In the genomic region with DNA sequence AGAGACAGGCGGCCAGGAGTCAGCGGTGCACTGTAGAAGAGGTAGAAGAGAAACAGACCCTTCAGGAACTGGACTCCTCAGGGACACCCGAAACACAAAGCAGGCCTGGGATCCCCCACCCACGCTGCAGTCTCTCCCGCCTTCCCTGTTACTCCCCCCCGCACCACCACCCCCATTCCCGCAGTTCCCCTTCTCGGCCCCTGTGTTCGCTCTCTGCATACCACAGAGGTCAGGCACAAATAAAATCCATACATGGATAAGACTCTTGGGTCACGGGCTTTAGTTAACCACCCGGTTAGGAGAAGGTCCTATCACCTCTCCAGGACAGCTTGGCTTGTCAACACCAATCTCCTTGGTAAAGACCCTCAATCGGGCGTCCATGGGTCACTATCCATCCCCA, we compare ENCODE assay signal across 11 mouse cellular contexts. TPM values are rescaled to one million over a fixed set of nuclear protein-coding genes. Genes with fewer than 3 reads are reported as not detected.
DNase-seq lines count a peak whose midpoint lies in the region; ATAC-seq and TF ChIP-seq lines count a peak whose summit lies in the region.
"Had no signal": no experiment of that assay in that cellular context is flagged by ENCODE, and none has a peak within 500 bp of the region (broad histone marks: within the 10 kb centered on the region; RNA-seq: fewer than 3 reads in every experiment).

No protein-coding gene starts in this region.

- WGBS in heart, embryonic 13.5 days, result 6% methylated on average over 13 of the region's 13 CpGs
- WGBS in embryonic facial prominence, embryonic 10.5 days, result 2% methylated on average over 13 of the region's 13 CpGs
- WGBS in hindbrain, embryonic 16.5 days, result 17% methylated on average over 13 of the region's 13 CpGs
- WGBS in midbrain, embryonic 12.5 days, result 3% methylated on average over 13 of the region's 13 CpGs

- no peaks in the 10 kb centered on the region for H3K27me3 ChIP-seq in heart, embryonic 13.5 days (replicated peaks)
- H3K27me3 ChIP-seq in embryonic facial prominence, embryonic 10.5 days (replicated peaks; ENCODE audit: low read depth, poor library complexity, severe bottlenecking), result no peaks in the 10 kb centered on the region
- H3K27me3 ChIP-seq in hindbrain, embryonic 16.5 days (replicated peaks; ENCODE audit: control insufficient read depth, insufficient read depth, low read length), result no peaks in the 10 kb centered on the region
- peaks cover 20% of the 10 kb centered on the region for H3K27me3 ChIP-seq in midbrain, embryonic 12.5 days

- H3K36me3 ChIP-seq in heart, embryonic 13.5 days, result no peaks in the 10 kb centered on the region
- H3K36me3 ChIP-seq in embryonic facial prominence, embryonic 10.5 days (replicated peaks), result no peaks in the 10 kb centered on the region
- no peaks in the 10 kb centered on the region for H3K36me3 ChIP-seq in hindbrain, embryonic 16.5 days (ENCODE audit: control insufficient read depth, insufficient read depth, low read length)
- H3K36me3 ChIP-seq in midbrain, embryonic 12.5 days, result no peaks in the 10 kb centered on the region

- DNase-seq in heart, adult 9 months (ENCODE audit: low spot score in 2 of 2), result no peak
- DNase-seq in embryonic facial prominence, embryonic 10.5 days (ENCODE audit: low spot score), result peak; percentile 85
- DNase-seq in left cerebral cortex, adult 2 months (ENCODE audit: extremely low spot score in 1 of 2, low spot score in 2 of 2), result no peak
- no peak for DNase-seq in cerebellum, postnatal 14 days
- DNase-seq in left cerebral cortex, postnatal 25 days (ENCODE audit: low spot score in 2 of 2), result no peak
- DNase-seq: adrenal gland, postnatal 36 days; right cerebral cortex, adult 18-20 months had no signal

- no peaks in the 10 kb centered on the region for H3K9me3 ChIP-seq in heart, embryonic 13.5 days
- no peaks in the 10 kb centered on the region for H3K9me3 ChIP-seq in embryonic facial prominence, embryonic 10.5 days
- no peaks in the 10 kb centered on the region for H3K9me3 ChIP-seq in hindbrain, embryonic 16.5 days (ENCODE audit: control insufficient read depth, low read length)
- no peaks in the 10 kb centered on the region for H3K9me3 ChIP-seq in midbrain, embryonic 12.5 days

- intact Hi-C loops in left cerebral cortex, adult 2 months (cut with DNase I), result no loop called here
- intact Hi-C loops in left cerebral cortex, postnatal 25 days (cut with DNase I), result no loop called here

- peak overlapping the region; percentile 79 for H3K9ac ChIP-seq in heart, embryonic 13.5 days
- H3K9ac ChIP-seq in hindbrain, embryonic 16.5 days (ENCODE audit: low read depth, low read length), result 0 out of 2 replicates have a peak overlapping the region, but pooled peaks have one; percentile 1
- H3K9ac ChIP-seq in midbrain, embryonic 12.5 days (replicated peaks), result peak overlapping the region; percentile 43; the same call in 1 of the 2 replicates

- peak overlapping the region; percentile 97 for H3K27ac ChIP-seq in heart, embryonic 13.5 days (replicated peaks)
- H3K27ac ChIP-seq in embryonic facial prominence, embryonic 10.5 days (replicated peaks), result peak overlapping the region; percentile 91
- H3K27ac ChIP-seq in hindbrain, embryonic 16.5 days (ENCODE audit: low read depth, low read length), result no peak overlapping the region
- peak overlapping the region; percentile 63 for H3K27ac ChIP-seq in midbrain, embryonic 12.5 days (replicated peaks)
- H3K27ac ChIP-seq in left cerebral cortex, adult 2 months, result no peak overlapping the region

- H3K4me1 ChIP-seq in heart, embryonic 13.5 days, result peaks cover 77% of the 10 kb centered on the region
- H3K4me1 ChIP-seq in embryonic facial prominence, embryonic 10.5 days, result peaks cover 94% of the 10 kb centered on the region
- H3K4me1 ChIP-seq in hindbrain, embryonic 16.5 days (ENCODE audit: control insufficient read depth, insufficient read depth, low read depth, low read length), result peaks cover 31% of the 10 kb centered on the region
- H3K4me1 ChIP-seq in midbrain, embryonic 12.5 days, result peaks cover 60% of the 10 kb centered on the region

- peak overlapping the region; percentile 47 for H3K4me3 ChIP-seq in heart, embryonic 13.5 days
- peak overlapping the region; percentile 51 for H3K4me3 ChIP-seq in embryonic facial prominence, embryonic 10.5 days
- H3K4me3 ChIP-seq in hindbrain, embryonic 16.5 days (ENCODE audit: low read length), result no peak overlapping the region; the same call in 1 of the 2 replicates
- H3K4me3 ChIP-seq in midbrain, embryonic 12.5 days, result peak overlapping the region; percentile 30
- no peak overlapping the region for H3K4me3 ChIP-seq in left cerebral cortex, adult 2 months
- H3K4me3 ChIP-seq: erythroblast, embryonic 14.5 days had no signal

- H3K4me2 ChIP-seq in heart, embryonic 13.5 days, result peak overlapping the region; percentile 71
- H3K4me2 ChIP-seq in hindbrain, embryonic 16.5 days (ENCODE audit: low read length), result peak overlapping the region; percentile 57
- H3K4me2 ChIP-seq in midbrain, embryonic 12.5 days (replicated peaks), result peak overlapping the region; percentile 57

- ATAC-seq in heart, embryonic 13.5 days (ENCODE audit: extremely low read depth, insufficient number of reproducible peaks, low FRiP score, low TSS enrichment), result peak; percentile 17
- no peak for ATAC-seq in hindbrain, embryonic 16.5 days
- no peak for ATAC-seq in midbrain, embryonic 12.5 days (ENCODE audit: low FRiP score, low read depth)

- no peak for TF ChIP-seq CTCF in left cerebral cortex, adult 2 months (IDR thresholded peaks at IDR 0.05)

RNA-seq across cellular contexts. Expression of a gene that starts 26.9 kb away (rescaled TPM):
- polyA plus RNA-seq in heart, embryonic 13.5 days (2015; fragmentation: Nextera tagmentation; extraction: Ambion mirVana), result 19.3 and 20.0 TPM in 2 replicates
- 31.6 and 33.2 TPM in 2 replicates for polyA plus RNA-seq in embryonic facial prominence, embryonic 10.5 days (2016; fragmentation: Nextera tagmentation; extraction: Ambion mirVana)
- 7.2 and 8.2 TPM in 2 replicates for polyA plus RNA-seq in hindbrain, embryonic 16.5 days (2015; fragmentation: Nextera tagmentation; extraction: Ambion mirVana)
- 16.8 and 16.9 TPM in 2 replicates for polyA plus RNA-seq in midbrain, embryonic 12.5 days (2016; fragmentation: Nextera tagmentation; extraction: Ambion mirVana)
- total RNA-seq in left cerebral cortex, adult 2 months (2021), result 10 to 100 TPM in 1 of 2 experiments, 1 to 10 TPM in 1; 9.2 to 13.6 TPM
- total RNA-seq in left cerebral cortex, postnatal 25 days (2021), result 1 to 10 TPM; 6.8 to 7.4 TPM

Comparison
In these comparisons a context has a peak if more than half of its experiments do, and no peak if none do; other contexts are left out.
1. H3K27ac ChIP-seq: peak in heart, embryonic 13.5 days (single experiment), embryonic facial prominence, embryonic 10.5 days (single experiment) and midbrain, embryonic 12.5 days (single experiment); none in hindbrain, embryonic 16.5 days (single experiment) and left cerebral cortex, adult 2 months (single experiment).
2. H3K4me3 ChIP-seq: peak in heart, embryonic 13.5 days (single experiment), embryonic facial prominence, embryonic 10.5 days (single experiment) and midbrain, embryonic 12.5 days (single experiment); none in hindbrain, embryonic 16.5 days (single experiment) and left cerebral cortex, adult 2 months (single experiment).
3. H3K9ac ChIP-seq: peak in every context shown above with its lines; median percentile 79 in heart, embryonic 13.5 days; 43 in midbrain, embryonic 12.5 days; 1 in hindbrain, embryonic 16.5 days.
4. Peak in every context shown above with its lines, with median percentiles within 50 percentile points of each other: H3K4me2 ChIP-seq.